Mouse (Mus musculus): ENCODE measurements around the gene Cela1.

Cela1 gene

DNA sequence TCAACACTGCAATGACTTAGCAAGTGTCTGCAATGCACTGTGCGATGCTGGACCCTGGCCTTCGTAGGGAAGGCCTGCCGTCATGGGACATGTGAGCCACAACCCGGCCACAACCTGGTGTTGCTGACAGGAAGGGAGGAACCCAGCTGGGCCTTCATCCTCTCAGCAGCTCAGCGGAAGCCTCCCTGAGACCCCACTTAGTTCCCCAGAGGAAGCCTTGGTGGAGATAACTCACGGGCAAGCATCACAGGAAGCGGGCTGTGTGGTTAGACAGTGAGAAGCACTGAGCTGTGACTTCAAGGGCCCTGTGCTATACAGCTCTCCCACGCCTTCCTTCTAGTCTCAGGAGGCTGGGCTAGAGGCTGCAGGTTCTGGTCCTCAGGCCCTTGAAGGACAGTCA, 18.5 kb upstream of the Cela1 start:
- intact Hi-C loops (cut with DNase I) = no loop called here

DNA sequence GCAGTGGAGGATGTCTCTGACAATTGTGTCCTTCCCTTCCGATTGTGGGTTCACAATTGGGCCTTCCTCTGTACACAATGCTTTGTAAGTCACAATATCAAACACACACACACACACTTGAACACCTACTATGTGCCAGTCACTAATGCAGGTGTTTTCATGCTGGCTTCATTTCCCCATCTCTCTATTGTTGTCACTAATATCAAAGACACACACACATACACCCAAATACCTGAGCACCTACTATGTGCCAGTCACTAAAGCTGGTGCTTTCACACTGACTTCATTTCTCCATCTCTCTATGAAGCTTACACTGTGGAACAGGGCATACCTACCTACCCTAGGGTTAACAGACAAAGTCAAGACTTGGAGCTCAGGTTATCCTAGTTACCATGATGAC, 17.7 kb upstream of the Cela1 start:
- intact Hi-C loops (cut with DNase I) = no loop called here

DNA sequence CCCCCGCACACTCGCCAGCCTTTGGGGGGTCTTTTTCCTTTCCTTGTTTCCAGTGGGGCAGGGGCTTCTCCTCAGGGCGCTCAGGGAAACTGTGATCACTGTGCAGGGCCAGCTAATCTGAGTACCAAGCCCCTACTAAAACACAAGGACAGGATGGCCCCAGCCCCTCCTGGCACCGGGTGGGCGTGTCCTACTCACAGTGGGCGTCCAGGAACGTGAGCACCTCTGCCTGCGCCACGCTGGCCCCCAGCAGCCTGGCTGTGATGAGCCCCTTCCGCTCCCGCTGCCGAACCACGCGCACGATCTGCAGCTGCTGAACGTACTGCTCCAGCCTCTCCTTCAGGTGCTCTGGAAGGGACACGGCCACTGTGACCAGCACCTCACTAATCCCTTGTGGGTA, 16.2 kb upstream of the Cela1 start:
- intact Hi-C loops (cut with DNase I) = no loop called here

DNA sequence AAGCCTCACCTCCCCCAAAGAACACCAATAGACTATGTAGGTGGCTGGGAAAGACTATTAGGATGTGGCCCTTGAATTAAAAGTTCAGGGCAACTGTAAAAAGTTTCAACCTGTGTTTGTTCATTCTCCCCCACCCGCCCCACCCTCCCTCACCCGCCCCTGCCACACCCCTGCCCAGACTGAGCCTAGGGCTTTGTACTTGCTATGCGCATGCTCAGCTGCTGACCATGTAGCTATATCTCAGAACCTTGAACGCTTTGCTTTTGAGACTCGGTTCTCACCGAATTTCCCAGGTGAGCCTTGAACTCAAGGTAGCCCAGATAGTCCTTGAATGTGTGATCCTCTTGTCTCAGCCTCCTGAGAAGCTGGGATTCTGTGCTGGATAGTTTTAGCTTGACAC, 14.1 kb upstream of the Cela1 start:
- intact Hi-C loops (cut with DNase I) = no loop called here

DNA sequence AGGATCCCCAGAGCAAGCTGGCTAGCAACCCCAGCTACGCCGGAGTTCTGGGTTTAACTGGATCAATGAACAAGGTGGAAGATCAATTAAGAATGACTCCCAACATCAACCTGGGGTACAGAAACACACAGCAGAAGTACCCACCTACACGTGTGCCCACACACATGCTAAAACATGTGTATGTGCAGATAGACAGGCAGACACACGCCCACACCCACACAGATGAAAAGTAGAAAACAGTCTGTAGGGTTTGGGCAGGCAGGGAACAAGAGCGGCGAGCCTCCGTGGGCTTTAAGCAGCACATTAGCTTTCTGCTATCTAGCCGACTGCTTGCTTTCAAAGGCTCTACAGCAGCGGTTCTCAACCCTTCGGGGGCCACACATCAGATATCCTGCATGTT, 13.4 kb upstream of the Cela1 start:
- intact Hi-C loops (cut with DNase I) = no loop called here

DNA sequence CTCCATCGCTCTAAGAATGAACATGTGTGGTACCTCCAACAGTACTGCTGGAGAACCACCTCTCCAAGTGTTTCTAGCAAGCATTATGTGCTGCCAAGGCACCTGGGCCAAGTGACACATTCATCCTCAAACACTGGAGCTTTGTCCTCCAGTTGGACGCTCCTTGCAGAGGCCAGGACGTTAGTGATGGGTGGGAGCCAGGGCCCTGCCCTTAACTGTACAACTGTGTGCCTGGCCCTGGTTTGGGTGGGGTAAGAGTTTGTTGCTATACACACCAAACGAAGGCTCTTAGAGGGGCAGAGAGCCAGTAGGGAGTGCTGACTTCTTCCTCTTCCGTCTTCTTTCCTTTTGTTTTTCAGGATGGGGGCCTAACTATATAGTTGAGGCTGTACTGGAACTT, 12.7 kb upstream of the Cela1 start:
- intact Hi-C loops (cut with DNase I) = no loop called here

DNA sequence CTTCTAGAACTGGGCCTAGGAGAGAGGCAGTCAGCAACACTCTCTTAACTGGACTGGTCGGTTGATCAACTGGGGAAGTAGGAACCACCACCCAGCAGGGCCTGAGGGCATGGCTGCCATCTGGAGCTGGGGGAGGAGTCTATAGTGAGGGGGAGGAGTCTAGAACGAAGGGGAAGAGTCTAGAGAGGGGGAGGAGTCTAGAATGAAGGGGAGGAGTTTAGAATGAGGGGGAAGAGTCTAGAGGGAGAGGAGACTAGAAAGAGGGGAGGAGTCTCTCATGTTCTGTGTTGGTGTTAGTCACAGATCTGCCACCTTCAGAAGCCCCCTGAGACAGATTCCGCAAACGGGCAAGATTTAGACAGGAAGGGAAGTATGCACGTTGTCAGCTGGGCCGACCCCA, 11.7 kb upstream of the Cela1 start:
- intact Hi-C loops (cut with DNase I) = no loop called here

DNA sequence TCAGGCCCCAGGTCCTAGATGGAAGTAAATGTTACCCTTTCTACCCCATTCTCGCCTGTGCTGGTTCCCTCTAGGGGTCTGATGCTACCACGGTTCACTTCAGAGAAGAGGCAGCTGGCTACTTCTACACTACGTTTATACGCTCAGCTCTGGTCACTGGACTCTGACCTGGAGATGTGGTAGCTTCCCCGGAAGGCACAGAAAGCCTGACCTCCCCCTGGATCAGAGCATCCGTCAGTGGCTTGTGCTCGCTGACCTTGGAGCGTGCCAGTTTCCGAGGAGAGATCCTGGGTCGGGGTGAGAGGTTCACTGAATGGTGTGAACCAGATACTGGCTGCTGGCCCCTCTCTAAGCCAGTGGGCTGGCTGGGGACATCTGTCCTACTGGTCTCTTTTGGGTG, 10.4 kb upstream of the Cela1 start:
- intact Hi-C loops (cut with DNase I) = no loop called here

DNA sequence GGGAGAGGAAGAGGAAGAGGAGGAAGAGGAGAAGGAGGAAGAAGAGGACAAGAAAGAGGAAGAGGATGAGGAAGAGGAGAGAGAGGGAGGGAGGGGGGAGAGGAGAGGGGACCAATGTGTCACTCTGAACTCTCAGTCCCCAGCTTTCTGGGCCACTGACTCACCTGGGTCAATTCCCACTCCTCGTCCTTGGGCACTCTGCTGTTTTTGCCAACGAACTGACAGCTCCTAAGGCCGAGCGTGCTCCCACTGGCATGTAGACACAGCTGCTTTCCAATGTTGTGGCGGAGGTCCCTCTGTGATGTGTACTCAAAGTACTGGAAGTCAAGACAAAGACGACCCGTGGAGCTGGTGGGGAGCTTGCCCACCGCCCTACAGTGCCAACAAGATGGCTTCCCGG, 6.7 kb upstream of the Cela1 start:
- intact Hi-C loops (cut with DNase I) = no loop called here

DNA sequence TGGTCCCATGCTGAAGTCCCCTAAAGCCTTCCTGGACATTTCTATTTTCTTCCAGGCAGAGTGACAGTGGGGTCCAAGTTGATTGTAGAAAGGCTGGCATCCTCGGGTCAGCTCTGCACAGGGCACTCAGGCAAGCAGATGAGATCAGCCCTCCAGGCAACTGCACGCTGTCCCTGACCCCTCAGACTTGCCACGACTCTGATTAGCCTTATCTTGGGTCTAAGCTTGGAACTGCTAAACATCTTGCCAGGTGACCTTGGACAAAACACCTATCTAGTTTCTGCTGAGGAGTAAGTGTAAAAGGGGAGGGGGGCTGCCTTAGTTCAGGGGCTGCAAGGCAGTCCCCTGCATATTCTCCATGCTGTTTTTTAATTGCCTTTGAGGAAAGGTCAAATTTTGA, 4.3 kb upstream of the Cela1 start:
- intact Hi-C loops (cut with DNase I) = no loop called here

DNA sequence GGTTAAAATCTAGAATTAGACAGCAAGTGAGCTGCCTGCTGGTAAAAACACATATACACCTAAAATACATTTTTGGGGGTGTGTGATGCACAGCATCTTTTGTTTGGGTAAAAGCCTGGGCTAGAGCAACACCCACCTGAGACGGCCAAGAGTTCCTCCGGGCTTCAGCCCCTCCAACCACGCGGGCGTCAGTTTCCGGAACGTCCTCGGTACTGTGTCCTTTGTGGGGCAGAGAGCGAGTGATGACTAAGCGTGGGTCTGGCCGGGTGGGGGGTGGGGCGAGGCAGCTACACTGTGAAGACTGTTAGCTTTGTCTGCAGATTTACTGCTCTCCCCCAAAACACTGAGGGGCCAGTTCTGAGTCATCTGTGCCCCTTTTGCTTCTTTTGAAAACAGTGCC, 732 bp downstream of the Cela1 start:
- intact Hi-C loops (cut with DNase I) = loop anchor here (10.0 kb wide), 1 partner anchor 152 kb away; no protein-coding TSS in a partner anchor

DNA sequence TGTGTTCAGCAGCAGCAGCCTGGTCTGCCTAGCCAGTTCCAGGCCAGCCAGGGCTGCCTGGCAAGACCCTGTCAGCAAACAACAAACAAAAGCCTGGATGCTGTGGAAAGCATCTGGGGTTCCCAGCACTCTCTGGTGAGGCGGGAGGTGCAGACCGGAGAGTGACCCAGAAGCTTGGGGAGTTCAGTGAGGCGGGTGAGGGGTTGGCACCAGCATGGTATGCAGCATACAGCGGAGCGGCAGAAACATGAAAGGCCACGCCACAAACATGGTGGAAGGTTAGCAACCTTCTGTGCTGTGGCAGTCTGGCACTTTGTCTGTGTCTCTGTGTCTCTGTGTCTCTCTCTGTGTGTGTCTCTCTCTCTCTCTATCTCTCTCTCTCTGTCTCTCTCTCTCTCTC, 1.3 kb downstream of the Cela1 start:
- intact Hi-C loops (cut with DNase I) = loop anchor here (10.0 kb wide), 1 partner anchor 152 kb away; no protein-coding TSS in a partner anchor

DNA sequence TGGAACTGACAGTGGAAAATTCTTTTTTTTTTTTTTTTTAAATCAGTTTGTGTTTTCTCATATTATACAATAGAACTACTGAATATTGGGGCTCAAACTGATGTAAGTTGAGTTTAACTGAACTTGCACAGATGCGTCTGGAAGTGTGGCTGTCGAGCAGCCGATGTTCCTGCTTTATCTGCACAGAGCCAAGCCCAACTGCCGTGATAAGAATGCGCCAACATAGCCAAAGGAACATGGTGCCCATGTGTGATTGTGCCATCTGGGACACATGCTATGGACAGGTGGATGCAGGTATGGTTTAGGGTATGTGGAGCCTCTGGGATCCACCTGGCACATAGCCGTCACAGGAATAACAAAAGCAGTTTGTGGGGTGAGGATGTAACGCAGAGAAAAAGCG, 1.9 kb downstream of the Cela1 start:
- intact Hi-C loops (cut with DNase I) = loop anchor here (10.0 kb wide), 1 partner anchor 151 kb away; no protein-coding TSS in a partner anchor

DNA sequence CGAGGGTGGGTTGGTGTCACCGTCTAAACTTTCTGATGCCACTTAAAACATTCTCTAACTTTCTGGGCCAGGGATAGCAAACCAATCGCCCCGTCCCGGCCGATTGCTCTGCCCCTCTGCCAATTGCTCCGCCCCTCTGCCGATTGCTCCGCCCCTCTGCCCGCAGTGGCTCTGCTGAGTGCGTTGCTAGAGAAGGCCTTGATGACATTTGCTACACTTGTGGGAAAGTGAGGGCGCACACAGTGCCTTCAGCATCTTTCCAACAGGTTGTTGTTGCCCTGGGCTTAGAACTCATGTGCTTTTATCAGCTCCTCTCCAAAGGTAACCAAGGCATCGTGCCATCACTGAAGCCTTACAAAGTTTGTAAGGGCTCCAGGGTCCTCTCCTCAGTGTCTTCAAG, 2.5 kb downstream of the Cela1 start:
- intact Hi-C loops (cut with DNase I) = loop anchor here (10.0 kb wide), 1 partner anchor 150 kb away; no protein-coding TSS in a partner anchor

DNA sequence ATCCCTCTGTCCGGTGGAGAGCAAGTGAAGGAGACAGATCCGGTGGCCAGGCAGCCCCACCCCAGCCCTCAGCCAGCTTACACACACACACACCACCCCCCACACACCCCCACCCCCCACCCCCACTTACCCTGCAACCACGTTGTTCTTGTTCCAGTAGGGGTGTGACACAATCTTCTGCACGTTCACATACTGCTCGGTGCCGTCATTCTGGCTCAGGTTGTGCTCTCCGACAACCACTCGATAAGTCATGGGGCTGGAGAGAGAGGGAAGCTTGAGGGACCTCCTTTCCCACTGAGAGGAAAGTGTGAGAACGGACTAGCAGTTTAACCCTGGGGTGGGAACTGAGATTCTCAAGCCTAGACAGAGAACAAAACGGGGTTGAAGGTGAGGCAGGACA, 3.3 kb downstream of the Cela1 start:
- intact Hi-C loops (cut with DNase I) = loop anchor here (5.0 to 10.0 kb wide), 2 partner anchors 47 to 150 kb away; partner anchors contain the start of gene Smagp

DNA sequence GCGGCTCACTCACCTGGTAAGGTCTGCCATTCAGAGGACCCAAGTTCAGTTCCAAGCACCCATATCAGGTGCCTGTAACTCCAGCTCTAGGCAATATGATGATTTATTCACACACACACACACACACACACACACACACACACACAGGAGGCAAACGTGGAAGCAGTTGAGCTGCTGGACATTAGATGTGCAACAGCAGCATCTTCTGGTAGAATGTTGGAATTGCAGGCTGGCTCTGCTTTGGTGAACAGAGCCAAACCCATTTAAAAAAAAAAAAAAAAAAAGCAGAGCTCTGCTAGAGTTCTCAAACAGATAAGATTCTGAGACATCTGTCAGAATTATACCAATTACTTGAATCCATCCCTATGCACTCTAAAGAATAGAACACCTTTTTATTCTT, 4.7 kb downstream of the Cela1 start:
- intact Hi-C loops (cut with DNase I) = loop anchor here (2.0 to 10.0 kb wide), 3 partner anchors 46 to 148 kb away; partner anchors contain the start of genes Dazap2 and Smagp

DNA sequence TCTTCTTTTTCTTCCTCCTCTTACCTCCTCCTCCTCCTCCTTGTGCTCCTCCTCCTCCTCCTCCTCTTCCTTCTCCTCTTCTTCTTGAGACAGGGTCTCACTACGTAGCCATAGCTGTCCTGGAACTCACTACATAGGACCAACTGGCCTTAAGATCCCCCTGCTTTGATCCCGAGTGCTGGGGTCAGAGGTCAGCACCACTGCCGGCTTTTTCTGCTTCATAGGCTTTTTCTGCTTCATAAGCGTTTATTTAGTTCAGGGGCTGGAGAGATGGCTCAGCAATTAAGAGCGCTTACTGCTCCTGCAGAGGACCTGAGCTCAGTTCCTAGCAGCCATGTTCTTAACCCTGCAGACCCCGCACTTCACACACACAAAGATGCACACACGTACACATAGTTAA, 6.0 kb downstream of the Cela1 start:
- intact Hi-C loops (cut with DNase I) = loop anchor here (2.0 to 10.0 kb wide), 3 partner anchors 44 to 147 kb away; partner anchors contain the start of genes Dazap2 and Smagp

DNA sequence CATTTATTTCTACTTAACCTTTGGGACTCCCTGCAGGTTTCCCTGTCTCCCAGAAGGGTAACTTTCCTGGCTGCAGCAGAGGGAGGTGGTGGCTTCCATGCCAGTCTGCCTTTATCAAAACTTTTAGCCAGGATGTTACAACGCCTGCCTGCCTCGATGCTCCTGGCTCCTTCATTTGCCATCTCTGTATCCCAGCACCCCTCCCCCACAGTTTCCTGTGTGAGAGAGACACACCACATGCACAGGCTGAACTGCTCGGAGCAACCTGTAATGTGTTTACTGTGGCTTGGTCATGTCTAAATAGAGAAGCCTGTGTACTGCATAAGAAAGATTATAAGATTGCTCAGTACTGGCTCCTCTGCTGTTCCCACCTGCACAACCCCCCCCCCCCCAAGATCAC, 7.3 kb downstream of the Cela1 start:
- intact Hi-C loops (cut with DNase I) = loop anchor here (5.0 to 10.0 kb wide), 2 partner anchors 43 to 146 kb away; partner anchors contain the start of gene Smagp

DNA sequence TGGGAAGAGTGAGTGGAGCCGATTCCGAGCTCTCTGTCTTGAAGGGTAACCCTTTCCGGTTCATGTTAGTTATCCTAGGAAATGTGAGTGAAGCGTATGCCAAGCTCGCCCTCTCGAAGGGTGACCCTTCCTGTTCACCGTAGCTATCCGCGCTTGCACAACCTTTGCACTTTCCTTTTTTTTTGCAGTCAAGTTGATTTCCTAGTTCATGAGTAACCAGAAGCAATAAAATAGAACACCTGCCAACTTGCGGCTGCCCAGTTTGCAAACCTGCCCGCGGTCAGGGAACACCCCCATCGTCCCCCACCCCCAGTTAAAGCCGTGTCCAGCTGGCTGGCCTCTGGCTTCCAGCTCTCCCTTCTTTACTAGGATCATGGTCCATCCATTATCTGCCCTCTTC, 8.7 kb downstream of the Cela1 start:
- intact Hi-C loops (cut with DNase I) = loop anchor here (5.0 kb wide), 1 partner anchor 207 kb away; no protein-coding TSS in a partner anchor

DNA sequence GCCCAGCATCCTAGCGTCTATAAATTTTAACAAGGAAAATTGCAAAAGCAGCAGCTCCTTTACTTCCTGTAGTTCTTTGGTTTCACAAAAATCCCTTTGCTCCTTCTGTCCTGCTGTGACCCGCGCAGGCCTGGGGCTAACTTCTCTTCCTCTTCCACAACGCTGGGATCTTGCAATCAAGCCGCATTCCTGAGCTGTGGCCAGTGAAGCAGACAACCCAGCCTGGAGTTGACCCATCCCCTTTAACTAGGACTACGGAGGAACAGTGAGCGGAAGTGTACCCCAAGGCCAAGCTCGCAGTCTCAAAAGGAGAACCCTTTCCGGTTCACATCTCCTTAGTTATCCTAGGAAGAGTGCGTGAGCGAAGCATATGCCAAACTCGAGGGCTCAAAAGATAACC, 9.1 kb downstream of the Cela1 start:
- intact Hi-C loops (cut with DNase I) = loop anchor here (5.0 kb wide), 1 partner anchor 206 kb away; no protein-coding TSS in a partner anchor

DNA sequence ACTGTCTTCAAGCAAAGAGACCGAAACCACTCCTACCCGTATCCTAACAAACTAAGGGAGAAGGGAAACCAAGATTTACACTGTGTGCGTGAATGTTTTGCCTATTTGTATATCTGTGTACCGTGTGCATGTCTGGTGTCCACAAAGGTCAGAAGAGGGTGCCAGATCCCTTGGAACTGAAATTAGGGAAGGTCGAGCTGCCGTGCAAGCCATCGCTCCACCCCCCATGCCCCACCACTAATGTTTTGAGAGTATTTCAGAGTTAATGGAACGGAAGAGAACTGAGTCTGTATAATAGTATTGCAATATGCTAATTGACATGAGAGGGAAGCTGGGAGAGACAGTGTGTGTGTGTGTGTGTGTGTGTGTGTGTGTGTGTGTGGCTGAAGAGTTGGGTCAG, 10.0 kb downstream of the Cela1 start:
- intact Hi-C loops (cut with DNase I) = loop anchor here (5.0 kb wide), 1 partner anchor 205 kb away; no protein-coding TSS in a partner anchor

DNA sequence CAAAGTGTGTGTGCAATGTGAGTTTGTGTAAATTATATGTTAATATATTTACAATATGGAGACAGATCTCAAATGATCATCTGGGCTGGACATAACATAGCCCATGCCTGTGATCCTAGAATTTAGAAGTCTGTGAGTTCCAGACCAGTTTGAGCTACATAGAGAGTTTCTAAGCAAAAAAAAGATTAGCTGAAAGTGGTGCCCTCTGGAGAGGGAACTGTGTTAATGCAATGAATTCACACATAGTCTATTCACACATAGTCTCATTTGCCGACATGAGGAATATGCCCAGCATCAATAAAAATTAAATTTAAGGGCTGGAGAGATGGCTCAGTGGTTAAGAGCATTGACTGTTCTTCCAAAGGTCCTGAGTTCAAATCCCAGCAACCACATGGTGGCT, 11.2 kb downstream of the Cela1 start:
- intact Hi-C loops (cut with DNase I) = loop anchor here (5.0 kb wide), 1 partner anchor 204 kb away; no protein-coding TSS in a partner anchor

DNA sequence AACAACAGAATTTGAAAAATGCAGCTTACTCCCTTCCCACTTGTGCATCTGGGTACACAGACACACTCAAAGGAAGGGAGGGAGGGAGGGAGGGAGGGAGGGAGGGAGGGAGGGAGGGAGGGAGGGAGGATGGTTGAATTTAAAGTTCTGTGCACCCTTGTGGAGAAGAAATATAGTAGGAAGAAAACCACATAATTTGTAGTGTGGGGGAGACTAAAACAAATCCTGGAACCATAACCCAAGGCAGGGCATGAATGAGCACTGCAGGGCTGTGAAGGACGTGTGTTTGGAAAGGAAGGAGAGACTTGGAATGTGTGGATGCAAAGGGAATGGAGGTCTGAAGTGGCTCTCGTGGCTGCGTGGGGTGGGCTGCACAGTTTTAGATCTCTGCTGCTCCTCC, 12.2 kb downstream of the Cela1 start:
- intact Hi-C loops (cut with DNase I) = loop anchor here (5.0 kb wide), 1 partner anchor 203 kb away; no protein-coding TSS in a partner anchor

Data from adrenal gland (tissue).